Mouse (Mus musculus): Measurements from ENCODE around the gene Laptm4a.

Laptm4a gene

DNA sequence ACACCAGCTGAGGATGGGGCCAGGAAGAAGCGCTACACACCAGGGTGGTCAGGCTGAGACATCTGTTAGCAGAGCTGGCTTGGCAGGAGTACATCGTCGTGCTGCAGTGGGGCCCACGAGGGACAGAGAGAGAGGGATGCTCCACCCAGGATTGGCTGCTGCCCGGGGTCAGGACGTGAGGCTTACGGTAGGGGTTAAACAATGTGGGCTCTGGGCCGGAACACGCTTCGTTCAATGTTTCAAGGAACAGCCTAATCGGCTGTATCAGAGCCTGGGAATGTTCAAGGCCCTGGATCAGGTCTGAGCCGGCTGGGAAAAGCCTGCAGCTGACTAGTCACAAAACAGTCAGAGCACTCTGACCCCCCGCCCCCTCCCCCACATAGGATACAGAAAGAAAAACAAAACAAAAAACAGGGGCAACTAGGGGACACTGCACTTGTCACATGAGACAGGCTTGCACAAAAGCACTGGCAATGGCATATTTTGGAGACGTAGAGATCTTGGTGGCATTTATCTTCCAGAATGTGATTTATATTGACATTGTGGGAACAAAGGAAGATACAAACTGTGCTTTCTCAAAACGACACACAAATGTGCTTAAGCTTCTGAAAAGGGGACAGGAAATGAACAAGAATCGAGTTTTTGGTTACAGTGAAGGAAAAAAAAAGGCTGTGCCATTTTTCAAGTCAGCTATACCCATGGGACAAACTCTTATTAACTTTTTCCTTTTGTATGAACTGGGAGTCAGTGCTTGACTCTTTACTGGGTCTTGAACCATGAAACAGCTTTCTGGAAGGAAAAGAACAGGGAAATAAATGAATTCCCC lies 8.4 kb upstream of the Laptm4a start:
- DNase-seq: peak; percentile 45

DNA sequence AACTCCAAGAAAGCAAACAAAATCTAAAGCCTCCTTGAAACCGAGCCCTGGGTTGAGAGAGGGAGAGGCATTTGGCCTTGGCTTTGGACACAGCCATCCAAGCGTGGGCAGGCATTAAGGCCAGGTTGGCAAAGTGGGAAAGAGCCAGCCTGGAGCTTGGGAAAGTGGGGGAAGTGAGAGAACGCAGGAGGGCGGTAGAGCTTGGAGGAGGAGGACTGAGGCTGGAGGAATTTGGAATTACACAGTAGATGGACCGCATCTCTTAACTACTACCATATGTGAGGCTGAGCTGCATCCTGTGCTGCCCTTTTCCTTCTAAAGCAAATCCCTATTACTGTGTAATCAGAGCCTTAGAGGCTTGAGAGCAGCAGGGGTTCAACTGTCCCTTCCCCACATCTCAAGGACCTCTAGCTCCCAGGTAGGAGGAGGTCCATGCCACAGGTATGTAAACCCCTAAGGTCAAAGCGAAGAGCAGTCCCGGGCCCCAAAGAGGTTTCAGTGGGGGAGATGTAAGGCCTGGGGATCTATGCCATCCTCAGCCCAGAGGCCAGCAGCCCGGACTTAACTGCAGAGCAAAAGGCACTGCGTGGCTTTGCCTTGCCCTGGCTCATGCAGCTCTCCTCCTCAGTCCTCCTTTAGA lies 7.6 kb upstream of the Laptm4a start:
- DNase-seq: no peak

DNA sequence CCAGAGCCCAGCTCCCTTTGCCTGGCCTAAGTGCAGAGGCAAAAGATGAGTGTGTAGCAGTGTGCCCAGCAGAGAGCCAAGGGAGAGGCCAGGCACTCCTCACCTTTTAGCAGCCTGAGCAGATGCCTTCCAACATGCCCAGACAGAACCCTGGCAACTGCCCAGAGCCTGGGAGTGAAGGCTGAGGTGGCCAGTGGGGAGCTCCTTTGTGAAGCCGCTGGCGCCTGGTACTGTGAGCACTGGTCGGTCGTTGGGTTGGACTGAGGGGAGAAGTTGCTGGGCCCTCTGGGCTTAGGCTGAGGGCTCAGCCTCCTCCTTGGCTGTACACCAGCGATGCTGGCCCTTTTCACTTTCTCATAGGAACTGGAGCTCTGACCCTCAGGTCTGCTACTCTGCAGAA lies 5.1 kb upstream of the Laptm4a start:
- no peak for DNase-seq

DNA sequence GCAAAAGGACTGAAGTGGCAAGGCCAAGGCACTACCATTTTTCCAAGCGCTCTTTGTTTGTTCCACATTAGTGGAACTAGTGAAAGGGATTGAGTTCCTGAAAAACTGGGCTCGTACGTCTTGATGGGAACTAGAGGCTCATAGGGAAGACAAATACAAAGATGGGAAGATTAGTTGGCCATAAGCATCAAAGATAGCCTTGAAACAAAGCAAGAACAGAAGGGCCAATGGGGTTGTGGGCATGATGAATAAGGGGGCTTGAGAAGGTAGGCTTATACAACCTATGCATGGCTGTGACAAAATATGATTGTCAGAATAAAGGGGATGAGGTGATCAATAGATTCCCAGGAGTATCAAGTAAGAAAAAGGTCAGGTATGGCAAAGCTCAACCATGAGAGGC lies 2.2 kb upstream of the Laptm4a start:
- no peak for DNase-seq

DNA sequence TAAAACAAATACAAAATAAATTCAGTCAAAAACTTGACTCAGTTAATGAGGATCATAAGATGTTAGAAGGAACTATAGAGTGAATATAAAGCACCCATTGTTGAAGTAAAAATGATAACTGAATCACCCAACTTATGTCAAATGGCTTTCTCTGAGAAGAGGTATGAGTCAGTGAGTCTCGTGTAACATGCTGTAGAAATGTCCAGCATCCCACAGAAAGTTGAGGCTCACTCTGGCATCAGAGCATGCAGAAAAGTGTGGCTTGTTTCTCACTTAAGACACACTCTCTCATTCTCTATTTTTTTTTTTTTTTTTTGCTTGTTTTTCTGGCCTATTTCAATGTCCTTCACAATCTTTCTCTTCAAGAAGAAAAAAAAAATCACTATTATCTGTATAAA lies 469 bp upstream of the Laptm4a start:
- no peak for DNase-seq

DNA sequence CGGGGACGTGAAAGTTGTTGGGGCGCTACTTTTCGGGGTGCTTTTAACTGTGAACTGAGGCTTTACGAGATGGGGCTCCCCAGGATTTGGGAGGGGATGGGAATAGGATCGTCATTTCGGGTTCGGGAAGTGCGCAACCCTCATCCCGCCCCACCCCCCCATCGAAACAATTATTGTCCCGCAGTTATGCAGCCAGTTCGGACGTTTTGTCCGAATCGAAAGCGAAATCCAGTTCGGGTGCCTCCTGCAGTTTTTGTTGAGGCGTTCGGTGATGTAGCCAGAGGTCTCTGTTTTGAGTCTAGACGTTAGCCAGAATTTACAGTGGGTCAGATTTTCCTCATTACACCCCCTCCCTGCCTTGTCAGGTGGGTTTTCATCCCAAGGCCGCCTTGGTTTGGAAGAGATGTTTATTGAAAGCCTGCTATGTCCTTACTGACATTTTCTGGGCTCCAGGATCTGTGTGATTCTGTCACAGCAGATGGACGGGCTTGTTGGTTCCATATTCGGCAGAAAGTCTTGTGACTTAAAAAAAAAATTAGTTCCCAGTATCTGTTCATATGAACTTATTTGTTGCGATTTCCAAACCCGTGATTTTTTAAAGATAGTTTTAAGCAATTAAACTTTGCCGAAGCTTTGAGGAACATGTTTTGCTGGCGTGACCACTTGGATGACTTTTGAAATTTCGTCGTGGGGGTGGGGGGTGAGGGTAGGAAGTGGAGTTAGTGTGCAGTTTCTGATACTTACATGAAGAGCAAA lies 1.1 kb downstream of the Laptm4a start:
- DNase-seq: no peak

DNA sequence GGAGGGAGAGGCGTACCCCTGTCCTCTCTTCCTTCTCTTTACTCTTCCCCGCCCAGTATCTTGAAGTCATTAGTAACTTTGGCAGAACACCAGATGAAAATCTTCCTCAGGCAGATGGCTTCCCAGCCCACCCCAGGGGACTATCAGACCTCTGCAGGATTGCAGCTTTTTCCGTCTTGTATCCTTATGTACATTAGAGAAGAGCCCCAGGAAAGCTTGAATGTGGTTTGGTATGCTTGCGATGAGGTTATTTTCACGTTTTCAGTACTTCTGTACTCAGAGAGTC lies 1.6 kb downstream of the Laptm4a start:
- DNase-seq: no peak

DNA sequence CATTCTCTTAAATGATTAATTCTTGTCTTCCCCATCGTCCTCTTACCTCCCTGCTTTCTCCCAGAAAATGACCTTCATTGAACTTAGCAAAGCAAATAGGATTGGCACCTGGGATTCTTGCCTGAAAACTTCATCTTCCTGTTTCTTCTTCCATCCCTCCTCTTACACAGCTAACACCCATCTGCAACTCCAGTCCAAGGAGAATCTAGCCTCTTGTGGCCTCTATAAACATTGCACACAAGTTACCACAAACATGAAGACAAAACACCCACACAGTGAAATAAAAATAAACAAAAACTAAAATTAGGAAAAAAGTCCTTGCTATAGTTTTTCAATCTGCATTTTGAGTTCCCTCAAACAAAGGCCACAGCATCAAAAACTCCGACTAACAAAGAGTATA lies 2.1 kb downstream of the Laptm4a start:
- DNase-seq: no peak

DNA sequence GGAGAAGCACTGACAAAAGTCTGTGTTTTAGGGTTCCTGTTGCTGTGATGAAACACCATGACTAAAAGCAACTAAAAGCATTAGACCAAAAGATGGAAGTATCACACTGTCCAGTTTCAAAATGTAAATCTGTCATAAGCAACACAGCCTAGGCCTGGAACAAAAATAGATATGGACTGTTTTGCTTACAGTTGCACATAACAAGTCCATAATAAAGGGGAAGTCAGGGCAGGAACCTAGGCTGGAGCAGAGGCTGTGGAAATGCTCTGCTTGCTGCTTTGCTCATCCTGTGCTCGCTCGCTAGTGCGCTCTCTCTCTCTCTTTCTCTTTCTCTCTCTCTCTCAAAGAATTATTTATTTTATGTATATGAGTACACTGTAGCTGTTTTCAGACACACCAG lies 6.2 kb downstream of the Laptm4a start:
- no peak for DNase-seq

DNA sequence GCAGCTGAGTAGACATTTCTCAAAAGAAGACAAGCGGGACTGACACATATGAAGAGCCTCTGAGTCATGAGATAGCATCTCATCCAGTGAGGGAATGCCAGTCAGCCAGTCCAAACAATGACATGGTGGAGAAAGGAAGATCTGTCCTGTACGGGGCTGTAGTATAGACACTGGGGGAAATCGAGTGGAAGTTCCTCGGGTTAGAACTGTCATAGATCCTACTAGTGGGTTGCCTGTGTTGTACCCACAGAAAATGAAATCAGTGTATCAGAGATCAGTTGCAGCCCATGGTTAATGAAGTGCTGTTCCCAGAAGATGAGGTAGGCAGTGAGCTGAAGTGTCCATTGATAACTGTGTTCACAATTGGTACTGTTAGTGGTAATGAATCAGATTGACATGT lies 7.3 kb downstream of the Laptm4a start:
- no peak for DNase-seq

DNA sequence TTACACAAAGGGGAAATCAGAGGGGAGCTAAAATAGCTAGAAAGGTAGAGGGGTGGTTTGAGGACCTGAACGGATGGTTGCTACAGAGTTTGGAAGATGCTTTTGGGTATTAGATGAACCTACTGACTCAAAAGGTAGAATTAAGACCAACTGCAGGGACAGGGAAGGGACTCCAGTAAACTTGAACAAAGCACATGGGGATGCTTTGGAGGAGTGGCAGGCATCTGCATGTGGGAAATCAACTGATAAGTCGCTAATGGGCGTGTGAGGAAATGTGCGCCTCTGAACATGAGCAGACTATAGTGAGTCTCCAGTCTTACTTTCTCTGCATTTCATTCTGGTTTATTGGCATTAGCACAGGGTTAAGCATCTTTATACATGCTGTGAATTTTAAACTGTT lies 9.6 kb downstream of the Laptm4a start:
- DNase-seq: no peak

DNA sequence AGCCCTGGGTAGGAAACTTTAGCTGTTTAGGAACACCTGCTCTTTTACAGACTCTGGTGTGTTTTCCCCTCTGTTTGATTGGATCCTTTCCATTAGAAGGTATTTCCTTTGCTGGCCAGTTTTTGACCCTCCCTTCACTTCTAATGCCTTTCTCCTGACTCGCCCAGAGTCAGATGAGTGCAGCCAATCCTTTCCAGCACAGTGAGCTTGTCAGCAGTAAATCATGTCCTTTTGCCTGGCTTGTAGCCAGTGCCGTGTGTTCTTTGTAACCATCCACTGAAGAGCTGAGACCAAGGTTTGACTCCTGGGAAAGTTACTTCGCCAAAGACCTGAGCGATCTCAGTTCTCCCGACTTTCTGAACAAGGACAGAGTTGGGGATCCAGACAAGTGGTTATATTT lies 13.9 kb downstream of the Laptm4a start:
- no peak for DNase-seq

DNA sequence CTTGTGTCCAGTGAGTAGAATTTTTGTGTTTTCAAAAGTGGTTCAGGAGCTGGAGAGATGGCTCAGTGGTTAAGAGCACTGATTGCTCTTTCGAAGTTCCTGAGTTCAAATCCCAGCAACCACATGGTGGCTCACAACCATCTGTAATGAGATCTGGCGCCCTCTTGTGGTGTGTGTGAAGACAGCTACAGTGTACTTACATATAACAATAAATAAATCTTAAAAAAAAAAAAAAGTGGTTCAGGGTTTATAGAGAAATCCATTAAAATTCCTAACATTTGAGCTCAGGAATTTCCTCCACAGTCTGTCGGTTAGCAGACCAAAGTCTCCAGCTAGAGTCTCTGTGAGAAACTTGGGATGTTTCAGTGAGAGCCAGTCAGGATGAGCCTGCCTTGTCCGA lies 14.7 kb downstream of the Laptm4a start:
- peak; percentile 67 for DNase-seq

DNA sequence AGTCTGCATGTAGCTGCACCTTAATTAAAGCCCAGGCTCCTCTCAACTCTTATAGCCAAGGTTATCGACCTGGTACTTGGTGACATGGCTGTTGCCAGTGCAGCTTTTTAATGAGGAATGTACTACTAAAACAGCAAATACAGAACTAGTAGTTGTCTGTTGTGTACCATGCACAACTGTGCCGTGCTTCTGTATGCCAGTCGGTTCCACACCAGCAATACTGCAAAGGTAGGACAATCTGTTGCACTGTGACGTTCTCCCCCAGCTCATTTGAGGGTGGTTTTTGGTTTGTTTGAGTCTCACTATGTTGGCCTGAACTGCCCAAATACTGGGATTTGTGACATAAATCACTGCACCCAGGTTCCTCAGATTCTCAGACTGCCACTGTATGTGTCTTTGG lies 18.0 kb downstream of the Laptm4a start:
- DNase-seq: no peak

DNA sequence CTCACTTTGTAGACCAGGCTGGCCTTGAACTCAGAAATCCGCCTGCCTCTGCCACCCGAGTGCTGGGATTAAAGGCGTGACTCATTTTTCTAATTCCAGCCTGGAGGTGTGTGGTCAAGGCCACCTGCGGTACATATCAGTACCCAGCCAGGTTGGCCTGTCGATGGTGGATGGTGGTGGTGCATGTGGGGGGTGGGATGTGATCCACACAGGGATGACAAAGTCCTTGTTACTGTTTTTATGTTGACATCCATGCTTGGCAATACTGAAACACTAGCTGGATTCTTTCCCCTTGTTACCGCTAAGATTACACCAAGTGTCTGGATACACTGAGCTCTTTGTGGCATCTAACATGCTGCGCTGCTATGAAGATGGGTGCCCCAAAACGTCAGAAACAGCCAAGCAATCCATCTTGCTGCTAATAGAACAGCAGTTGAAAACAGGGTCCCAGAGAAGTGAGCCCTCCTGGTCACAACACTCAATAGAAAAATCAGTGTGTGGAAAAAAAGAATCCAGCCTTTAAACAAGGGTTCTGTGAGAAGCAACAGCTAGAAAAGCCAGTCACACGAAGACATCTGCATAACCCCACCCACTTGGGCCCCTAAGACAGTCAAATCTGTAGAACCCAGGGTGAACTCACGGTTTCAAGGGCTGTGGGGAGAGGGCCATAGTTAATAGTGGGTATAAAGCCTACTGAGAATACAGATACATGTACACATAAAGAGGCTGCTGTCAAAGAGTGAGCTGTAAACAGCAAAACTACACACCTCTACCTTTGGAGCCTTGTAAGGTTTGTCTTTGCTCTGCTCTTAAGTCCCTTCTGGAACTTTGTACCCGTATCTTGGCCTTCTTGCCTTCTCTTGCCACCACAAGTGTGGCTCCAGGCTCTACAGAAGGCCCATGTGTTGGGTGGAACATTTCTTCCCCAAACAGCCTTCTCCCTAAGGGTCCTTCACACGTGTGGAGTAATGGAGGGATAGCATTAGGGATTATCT lies 18.8 kb downstream of the Laptm4a start:
- DNase-seq: no peak

DNA sequence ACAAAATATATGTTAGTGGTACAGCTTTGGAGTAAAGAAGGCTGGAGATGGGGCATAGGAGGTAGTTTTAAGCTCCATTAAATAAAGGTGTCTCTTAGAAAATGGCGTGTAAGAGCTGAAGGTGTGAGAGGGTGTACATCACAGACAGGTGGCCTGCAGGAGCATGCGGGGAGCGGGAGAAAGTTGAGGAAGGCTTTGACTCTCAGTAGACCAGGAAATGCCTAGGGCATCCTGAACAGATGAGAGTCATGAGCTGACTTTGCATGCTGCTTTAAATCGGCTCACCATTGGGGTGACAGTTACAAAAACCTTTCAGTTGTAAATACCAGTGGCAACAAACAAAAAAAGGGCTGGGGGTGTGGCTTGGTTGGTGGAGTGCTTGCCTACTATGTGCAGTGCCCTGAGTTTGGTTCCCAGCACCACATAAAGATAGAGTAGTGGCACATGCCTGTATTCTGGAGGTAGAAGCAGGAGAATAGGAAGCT lies 19.7 kb downstream of the Laptm4a start:
- no peak for DNase-seq

DNA sequence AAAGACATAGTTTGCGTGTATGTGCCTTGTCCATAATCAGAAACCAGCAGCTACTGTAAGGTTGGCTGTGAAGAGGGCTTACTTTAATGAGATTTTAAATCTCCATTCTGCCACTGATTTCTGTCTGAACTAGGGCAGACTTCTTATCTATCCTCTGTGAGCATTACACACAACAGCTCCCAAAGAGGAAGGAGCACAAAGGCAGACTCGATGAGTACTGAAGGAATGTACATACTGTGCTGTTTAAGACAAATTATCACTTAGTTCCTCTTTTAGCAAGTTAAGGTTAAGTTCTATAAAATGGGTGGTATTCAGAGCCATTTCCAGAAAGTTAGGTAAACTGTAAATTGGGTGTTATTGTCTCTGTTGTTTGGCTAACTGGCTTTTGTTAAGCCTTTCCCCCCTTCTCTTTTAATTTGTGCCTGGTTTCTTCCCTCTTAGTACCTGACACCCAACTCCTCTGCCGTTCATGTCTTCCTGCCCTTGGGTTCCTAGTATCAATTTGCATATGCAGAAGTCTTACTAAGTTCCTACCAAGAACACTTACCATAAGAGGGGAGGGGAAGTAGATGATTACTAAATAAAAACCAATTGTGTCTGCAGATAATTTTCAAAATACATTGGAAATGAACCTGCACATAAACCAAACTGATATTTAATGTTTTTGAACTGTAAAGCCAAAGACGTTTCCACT lies 20.4 kb downstream of the Laptm4a start:
- DNase-seq: no peak

DNA sequence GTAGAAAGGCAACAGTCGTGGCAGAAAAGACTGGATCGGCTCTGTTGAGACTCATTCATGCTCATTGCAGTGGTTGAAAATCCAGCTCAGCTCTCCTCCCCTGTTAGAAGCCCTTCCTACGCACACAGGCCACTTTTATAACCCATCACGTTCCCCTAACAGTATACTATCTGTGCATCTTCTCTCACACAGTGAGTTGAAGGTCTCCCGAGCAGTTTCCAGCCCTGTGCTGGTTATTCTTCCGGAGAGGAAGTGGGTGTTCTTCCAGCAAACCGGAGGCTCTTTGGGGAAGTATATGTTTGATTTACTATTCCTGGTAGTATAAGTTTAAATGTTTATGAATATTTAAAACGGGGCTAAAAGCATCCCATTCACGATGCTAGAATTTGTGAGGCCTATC lies 25.7 kb downstream of the Laptm4a start:
- DNase-seq: no peak

DNA sequence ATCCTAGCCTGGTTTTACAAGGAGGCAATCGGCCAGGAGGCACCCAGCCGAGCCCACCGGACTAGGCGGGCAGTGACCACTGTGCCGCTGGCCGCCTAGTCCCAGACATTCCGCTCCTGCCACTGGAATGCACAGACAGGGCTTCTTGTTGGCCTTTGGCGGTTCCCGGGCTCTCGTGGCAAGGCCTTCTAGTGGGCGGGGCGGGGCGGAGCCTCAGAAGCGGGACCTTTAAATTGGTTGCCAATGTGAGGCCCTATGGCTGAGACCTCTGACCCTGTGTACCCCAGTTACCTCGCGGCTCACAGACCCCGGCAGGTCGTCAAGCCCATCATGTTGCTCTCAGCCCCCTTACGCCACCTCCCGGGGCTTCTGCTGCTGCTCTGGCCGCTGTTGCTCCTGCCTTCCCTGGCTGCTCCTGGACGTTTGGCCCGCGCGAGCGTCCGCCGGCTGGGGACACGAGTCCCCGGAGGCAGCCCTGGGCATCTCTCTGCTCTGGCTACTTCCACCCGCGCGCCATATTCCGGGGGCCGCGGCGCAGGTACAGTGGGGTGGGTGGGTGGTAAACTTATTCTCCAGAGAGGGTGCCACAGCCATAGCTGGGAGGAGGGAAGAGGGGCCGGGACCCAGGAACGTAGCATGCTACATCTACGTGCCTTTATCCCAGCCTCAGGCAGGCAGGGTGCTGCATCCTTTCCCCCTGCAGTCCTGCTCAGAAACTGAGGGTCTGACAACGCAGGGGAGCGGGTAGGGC lies 26.4 kb downstream of the Laptm4a start, which contains the start of gene Matn3:
Matn3 (plus strand) TSS at position 216 of the 751 bp plus-strand sequence.
- peak; percentile 55 for DNase-seq

DNA sequence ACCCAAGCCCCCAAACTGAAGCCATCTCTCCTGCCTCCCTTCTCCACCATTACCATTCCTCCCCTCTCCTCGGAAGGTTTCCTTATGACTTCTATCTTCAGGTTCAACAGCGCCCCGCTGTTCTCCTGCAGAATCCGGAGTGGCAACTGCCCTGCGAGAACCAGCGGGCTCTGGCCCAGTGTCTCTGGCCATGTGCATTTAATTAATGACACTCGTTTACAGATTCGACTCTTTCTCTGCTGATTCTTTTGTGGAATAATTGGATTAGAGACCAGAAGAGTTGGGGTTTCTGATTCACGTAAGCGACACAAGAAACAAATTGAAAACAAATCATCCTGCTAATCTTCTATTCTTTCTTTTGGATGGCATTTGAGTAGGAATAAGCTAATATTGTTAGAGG lies 31.7 kb downstream of the Laptm4a start:
- no peak for DNase-seq

DNA sequence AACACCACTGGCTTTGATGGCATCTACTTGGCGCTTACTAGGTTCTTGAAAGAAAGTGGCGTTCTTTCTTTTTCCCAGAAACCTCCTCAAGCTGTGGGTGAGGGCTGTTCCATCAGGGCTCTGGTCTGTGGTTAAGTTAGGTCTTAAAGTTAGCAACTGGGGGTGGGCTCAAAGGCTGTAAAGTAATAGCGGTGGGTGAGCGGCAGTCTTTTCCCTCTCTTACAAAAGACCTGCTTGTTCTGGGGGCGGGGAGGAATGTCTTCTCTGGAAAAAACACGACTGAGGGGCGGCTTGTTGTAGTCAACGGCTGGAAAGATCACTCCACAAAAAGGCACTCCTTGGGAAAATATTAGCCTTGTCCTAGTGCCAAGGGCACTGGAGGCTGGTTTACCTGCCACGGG lies 32.7 kb downstream of the Laptm4a start:
- no peak for DNase-seq
